Mouse (Mus musculus) ES-Bruce4 (cell line): ENCODE results near the gene Rab11fip3.

Source experiments
- CTCF ChIP-seq: IDR thresholded peaks from one replicate; pipeline ENCODE4 v1.8.1; 2011; ENCODE audit warnings: low read depth, low read length
- POLR2A ChIP-seq: IDR thresholded peaks from one replicate; pipeline ENCODE4 v1.8.1; 2011; ENCODE audit warnings: low read length; ENCODE audit not compliant: insufficient read depth

DNA sequence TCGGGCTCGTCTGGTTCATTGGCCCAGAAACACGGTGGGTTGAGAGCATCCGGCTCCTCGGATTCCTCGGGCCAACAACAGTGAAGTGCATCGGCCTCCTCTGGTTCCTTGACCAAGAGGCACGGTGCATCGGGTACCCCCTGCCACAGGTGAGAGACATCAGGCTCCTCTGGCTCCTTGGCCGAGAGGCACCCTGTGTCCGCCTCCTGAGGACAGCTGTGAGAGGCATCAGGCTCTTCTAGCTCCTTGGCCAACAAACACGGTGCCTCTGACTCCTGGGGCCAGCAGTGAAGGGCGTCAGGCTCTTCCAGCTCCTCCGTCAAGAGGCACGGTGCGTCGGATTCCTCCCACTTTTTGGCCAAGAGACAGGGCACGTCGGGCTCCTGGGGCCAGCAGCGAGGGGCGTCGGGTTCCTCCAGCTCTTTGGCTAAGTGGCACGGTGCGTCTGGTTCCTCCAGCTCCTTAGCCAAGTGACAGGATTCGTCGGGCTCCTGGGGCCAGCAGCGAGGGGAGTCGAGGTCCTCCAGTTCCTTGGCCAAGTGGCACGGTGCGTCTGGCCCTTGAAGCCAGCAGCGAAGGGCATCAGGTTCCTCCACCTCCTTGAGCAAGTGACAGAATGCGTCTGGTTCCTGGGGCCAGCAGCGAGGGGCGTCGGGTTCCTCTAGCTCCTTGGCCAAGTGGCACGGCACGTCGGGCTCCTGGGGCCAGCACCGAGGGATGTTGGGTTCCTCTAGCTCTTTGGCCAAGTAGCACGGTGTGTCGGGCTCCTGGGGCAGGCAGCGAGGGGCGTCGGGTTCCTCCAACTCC is 1.1 kb downstream of the Rab11fip3 start:
- TF ChIP-seq CTCF: no peak
- no peak for TF ChIP-seq POLR2A
